Mouse (Mus musculus) spleen, adult 2 months (tissue): ENCODE measurements around the gene Tvp23a. TPM values are rescaled to one million over a fixed set of nuclear protein-coding genes. Genes with fewer than 3 reads are reported as not detected.
A peak's percentile ranks its signal among the peaks of the same experiment; 100 is the strongest.

Experiments used
- DNase-seq, 2 experiments: peaks; one replicate each; pipeline versions ENCODE4 v3.0.0 to v3.0.0-alpha.2; 2012 to 2021; ENCODE audit warnings: low spot score in 2 of 2, low read depth in 1 of 2
- H3K27ac ChIP-seq: fragments of 200-500 bp; 2 replicates; pipeline ENCODE4 v1.5.1; 2012; ENCODE audit warnings: low read length, inconsistent platforms; ENCODE audit not compliant: insufficient read depth
- H3K27me3 ChIP-seq: fragments of 200-500 bp; 2 replicates; pipeline ENCODE4 v1.6.1; 2012; ENCODE audit warnings: mild to moderate bottlenecking, moderate library complexity, low read length, inconsistent platforms; ENCODE audit not compliant: control insufficient read depth, insufficient read depth
- H3K36me3 ChIP-seq: fragments of 200-500 bp; 2 replicates; pipeline ENCODE4 v1.6.1; 2012; ENCODE audit warnings: mild to moderate bottlenecking, low read length, inconsistent platforms; ENCODE audit not compliant: control insufficient read depth, insufficient read depth
- H3K4me1 ChIP-seq: fragments of 200-500 bp; 2 replicates; pipeline ENCODE4 v1.6.1; 2011; ENCODE audit warnings: inconsistent platforms; ENCODE audit not compliant: control insufficient read depth, insufficient read depth, insufficient read length
- H3K4me3 ChIP-seq: fragments of 200-500 bp; 2 replicates; pipeline ENCODE4 v1.5.1; 2011; ENCODE audit warnings: mild to moderate bottlenecking, inconsistent platforms; ENCODE audit not compliant: insufficient read depth, insufficient read length; ENCODE audit errors: extremely low read depth
- CTCF ChIP-seq: fragments of 200-500 bp; IDR thresholded peaks from 2 replicates; pipeline ENCODE4 v1.5.1; 2011; ENCODE audit warnings: mild to moderate bottlenecking, inconsistent platforms; ENCODE audit not compliant: insufficient read depth, insufficient read length, insufficient replicate concordance; ENCODE audit errors: extremely low read depth
- POLR2A ChIP-seq: fragments of 200-500 bp; IDR thresholded peaks from 2 replicates; pipeline ENCODE4 v1.6.1; 2011; ENCODE audit warnings: low read depth, low read length, inconsistent platforms
- WGBS: fragments of 180-500 bp; shearing (Covaris S2); methylation state at CpG from one replicate; pipeline ENCODE4 v1.1.7; 2018; 5-methylcytosine and 5-hydroxymethylcytosine counted together
- polyA plus RNA-seq: library from polyadenylated mRNA; depleted of rRNA; stranded (reverse); fragments of >200 nt; gene quantifications from 2 replicates; pipeline ENCODE4 v1.2.3, GENCODE M21; 2012

Gene Tvp23a
- polyA plus RNA-seq, 1 experiment = 0.32 TPM

- Histone ChIP-seq H3K36me3 (no peaks in the 10 kb centered on the region), H3K4me1 (peaks cover 4% of the 10 kb centered on the region; the same call in 1 of the 2 replicates), H3K4me3 (no peak overlapping the region), H3K27ac (no peak overlapping the region), H3K27me3 (no peaks in the 10 kb centered on the region)
- DNase-seq = no peak
- no peak for TF ChIP-seq CTCF
- TF ChIP-seq POLR2A = no peak
These were observed 3.4 kb downstream of the Tvp23a start for GRCm38 (mm10) chr16:10443723-10444122.

GRCm38 (mm10) chr16:10441761-10442160 lies 5.4 kb downstream of the Tvp23a start:
- no peak for DNase-seq
- H3K36me3 ChIP-seq = no peaks in the 10 kb centered on the region
- no peaks in the 10 kb centered on the region for H3K27me3 ChIP-seq
- no peak overlapping the region for H3K27ac ChIP-seq
- TF ChIP-seq CTCF (no peak), POLR2A (no peak)
- no peaks in the 10 kb centered on the region for H3K4me1 ChIP-seq
- H3K4me3 ChIP-seq = no peak overlapping the region
- 62% methylated on average over 4 of the region's 4 CpGs for WGBS

- TF ChIP-seq POLR2A = no peak
- Histone ChIP-seq H3K4me3 (no peak overlapping the region), H3K36me3 (no peaks in the 10 kb centered on the region), H3K27me3 (no peaks in the 10 kb centered on the region), H3K4me1 (no peaks in the 10 kb centered on the region), H3K27ac (no peak overlapping the region)
- WGBS = 43% methylated on average over 6 of the region's 6 CpGs
- no peak for DNase-seq
These were observed 5.8 kb downstream of the Tvp23a start for GRCm38 (mm10) chr16:10441328-10441727.

GRCm38 (mm10) chr16:10438055-10438454 lies 9.1 kb downstream of the Tvp23a start:
- TF ChIP-seq POLR2A (no peak), CTCF (no peak)
- WGBS = 61% methylated on average over 5 of the region's 5 CpGs
- Histone ChIP-seq H3K4me1 (peaks cover 10% of the 10 kb centered on the region; the same call in 1 of the 2 replicates), H3K27me3 (no peaks in the 10 kb centered on the region), H3K4me3 (no peak overlapping the region), H3K27ac (no peak overlapping the region; the same call in 1 of the 2 replicates), H3K36me3 (no peaks in the 10 kb centered on the region)
- no peak for DNase-seq

- Histone ChIP-seq H3K27me3 (no peaks in the 10 kb centered on the region), H3K27ac (peak overlapping the region; percentile 59), H3K4me1 (peaks cover 10% of the 10 kb centered on the region; the same call in 1 of the 2 replicates), H3K36me3 (no peaks in the 10 kb centered on the region), H3K4me3 (no peak overlapping the region)
- TF ChIP-seq POLR2A = no peak
- no peak for TF ChIP-seq CTCF
- no peak for DNase-seq
- 74% methylated on average over 6 of the region's 6 CpGs for WGBS
These were observed 11.0 kb downstream of the Tvp23a start for GRCm38 (mm10) chr16:10436166-10436565.

GRCm38 (mm10) chr16:10433344-10433743 lies 13.8 kb downstream of the Tvp23a start:
- Histone ChIP-seq H3K36me3 (no peaks in the 10 kb centered on the region), H3K4me1 (peaks cover 10% of the 10 kb centered on the region; the same call in 1 of the 2 replicates), H3K27ac (peak overlapping the region; percentile 6; the same call in 1 of the 2 replicates), H3K4me3 (no peak overlapping the region), H3K27me3 (no peaks in the 10 kb centered on the region)
- DNase-seq = no peak
- no peak for TF ChIP-seq CTCF
- no peak for TF ChIP-seq POLR2A
- 69% methylated on average over 5 of the region's 5 CpGs for WGBS

GRCm38 (mm10) chr16:10432387-10432786 lies 14.8 kb downstream of the Tvp23a start:
- H3K4me1 ChIP-seq = peaks cover 10% of the 10 kb centered on the region; the same call in 1 of the 2 replicates
- H3K27ac ChIP-seq = no peak overlapping the region
- no peak for DNase-seq
- TF ChIP-seq POLR2A (no peak), CTCF (no peak)
- 78% methylated on average over 4 of the region's 4 CpGs for WGBS
- no peaks in the 10 kb centered on the region for H3K27me3 ChIP-seq
- no peak overlapping the region for H3K4me3 ChIP-seq
- H3K36me3 ChIP-seq = no peaks in the 10 kb centered on the region
